Mouse (Mus musculus) cerebellum, adult 2 months (tissue): ENCODE measurements around the gene Col6a6. TPM values are rescaled to one million over a fixed set of nuclear protein-coding genes. Genes with fewer than 3 reads are reported as not detected.

ENCODE experiments used
- DNase-seq, 2 experiments: peaks; one replicate each; pipeline ENCODE4 v3.0.0; 2021
- H3K27ac ChIP-seq: fragments of 200-500 bp; 2 replicates; pipeline ENCODE4 v1.5.1; 2012; ENCODE audit warnings: low read length, control low read depth, inconsistent platforms; ENCODE audit not compliant: insufficient read depth
- H3K27me3 ChIP-seq: fragments of 200-500 bp; 2 replicates; pipeline ENCODE4 v1.6.1; 2012; ENCODE audit warnings: inconsistent platforms, mild to moderate bottlenecking, low read length, moderate library complexity; ENCODE audit not compliant: control insufficient read depth, insufficient read depth
- H3K4me1 ChIP-seq: fragments of 200-500 bp; 2 replicates; pipeline ENCODE4 v1.6.1; 2011; ENCODE audit warnings: low read length; ENCODE audit not compliant: control insufficient read depth, insufficient read depth
- H3K4me3 ChIP-seq: fragments of 200-500 bp; replicated peaks from 2 replicates; pipeline ENCODE3; 2011; ENCODE audit warnings: mild to moderate bottlenecking, low read depth, low read length, control low read depth; ENCODE audit not compliant: insufficient read depth
- CTCF ChIP-seq: fragments of 200-500 bp; IDR thresholded peaks from 2 replicates; pipeline ENCODE4 v1.5.1; 2011; ENCODE audit warnings: low read depth, mild to moderate bottlenecking, control low read depth, low read length, moderate library complexity, borderline replicate concordance; ENCODE audit not compliant: insufficient read depth
- POLR2A ChIP-seq: fragments of 200-500 bp; IDR thresholded peaks from 2 replicates; pipeline ENCODE4 v1.6.1; 2011; ENCODE audit warnings: low read length, control low read depth, borderline replicate concordance; ENCODE audit not compliant: insufficient read depth
- WGBS: fragments of 180-500 bp; shearing (Covaris S2); methylation state at CpG from one replicate; pipeline ENCODE4 v1.1.7; 2018; 5-methylcytosine and 5-hydroxymethylcytosine counted together
- polyA plus RNA-seq: library from polyadenylated mRNA; depleted of rRNA; stranded (reverse); fragments of >200 nt; gene quantifications from 2 replicates; pipeline ENCODE4 v1.2.3, GENCODE M21; 2012

Gene Col6a6
- polyA plus RNA-seq, 1 experiment = 0.11 TPM

DNA sequence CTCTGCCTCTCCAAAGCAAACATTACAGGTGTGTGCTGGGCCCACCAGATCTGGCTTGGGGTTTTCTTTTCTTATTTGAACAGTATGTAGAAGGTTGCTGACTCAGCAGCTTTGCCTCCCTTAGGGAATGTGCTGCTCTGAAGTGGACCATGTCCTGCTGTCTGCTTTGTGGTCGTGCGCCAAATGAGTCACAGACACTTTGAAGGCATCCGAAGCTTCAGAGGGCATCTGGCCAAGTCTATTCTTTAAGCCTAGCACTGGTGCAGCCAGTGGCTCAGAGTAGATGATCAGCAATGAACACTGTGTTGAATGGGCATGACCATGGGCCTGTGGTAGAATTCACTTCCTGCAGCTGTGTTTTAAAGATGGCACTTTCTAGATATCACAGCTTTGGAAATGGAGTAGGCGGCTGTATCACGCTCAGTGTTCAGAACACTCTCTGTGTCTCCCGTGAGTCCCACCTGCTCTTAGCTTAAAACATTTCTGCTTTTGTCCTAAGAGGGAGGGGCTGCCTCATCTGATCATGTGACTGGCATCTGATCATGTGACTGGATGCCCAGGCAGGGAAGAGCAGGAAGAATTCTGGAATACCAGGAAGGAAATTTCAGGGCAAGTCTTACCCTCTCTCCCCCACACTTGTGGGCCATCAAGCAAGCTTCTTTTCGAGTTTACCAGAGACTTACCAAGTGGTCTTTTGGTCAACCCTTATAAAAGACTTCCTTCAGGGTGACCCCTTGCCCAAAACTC is 131.0 kb downstream of the Col6a6 start:
- Histone ChIP-seq H3K4me3 (no peak overlapping the region), H3K4me1 (no peaks in the 10 kb centered on the region), H3K27me3 (no peaks in the 10 kb centered on the region), H3K27ac (no peak overlapping the region)
- WGBS = 61% methylated on average over 7 of the region's 7 CpGs
- no peak for DNase-seq
- TF ChIP-seq CTCF (no peak), POLR2A (no peak)

- DNase-seq = peak; percentile 49 to 62
- WGBS = 2% methylated on average over 5 of the region's 5 CpGs
Measured at GRCm38 (mm10) chr9:105693854-105694253, 134.1 kb downstream of the Col6a6 start.

DNA sequence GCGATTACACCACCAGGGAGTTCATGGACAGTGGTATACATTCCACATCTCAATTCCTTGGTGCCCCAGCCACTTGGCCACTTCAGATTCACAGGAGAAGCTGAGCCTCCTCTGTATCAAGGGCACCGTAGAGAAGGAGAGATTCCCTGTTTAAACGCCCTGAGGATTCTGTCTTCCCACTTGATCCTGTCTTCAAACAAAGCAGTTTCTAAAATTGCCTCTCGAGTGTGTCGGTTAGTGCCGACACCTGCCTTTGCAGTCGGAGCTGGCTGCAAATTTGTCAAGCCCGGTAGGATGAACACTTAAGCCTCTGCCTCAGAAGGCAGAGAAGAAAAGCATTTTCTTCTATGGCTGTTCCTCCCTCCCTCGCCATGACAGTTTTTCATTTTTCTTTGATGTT is 134.9 kb downstream of the Col6a6 start:
- TF ChIP-seq CTCF = no peak
- no peak for TF ChIP-seq POLR2A
- Histone ChIP-seq H3K4me1 (no peaks in the 10 kb centered on the region), H3K4me3 (no peak overlapping the region), H3K27ac (no peak overlapping the region), H3K27me3 (no peaks in the 10 kb centered on the region)
- 62% methylated on average over 9 of the region's 9 CpGs for WGBS
- no peak for DNase-seq

More at GRCm38 (mm10) chr9:105693854-105694253, 134.1 kb downstream of the Col6a6 start:
- TF ChIP-seq POLR2A (no peak), CTCF (peak; percentile 64)
- H3K27me3 ChIP-seq = no peaks in the 10 kb centered on the region
- no peak overlapping the region for H3K27ac ChIP-seq
- no peak overlapping the region for H3K4me3 ChIP-seq
- no peaks in the 10 kb centered on the region for H3K4me1 ChIP-seq

- no peaks in the 10 kb centered on the region for H3K4me1 ChIP-seq
- 77% methylated on average over 14 of the region's 14 CpGs for WGBS
- H3K4me3 ChIP-seq = no peak overlapping the region
- no peak for DNase-seq
- no peak for TF ChIP-seq CTCF
- TF ChIP-seq POLR2A = no peak
- H3K27me3 ChIP-seq = no peaks in the 10 kb centered on the region
- H3K27ac ChIP-seq = no peak overlapping the region
Measured at GRCm38 (mm10) chr9:105692472-105692871, 135.5 kb downstream of the Col6a6 start.

GRCm38 (mm10) chr9:105689485-105689884 is 138.5 kb downstream of the Col6a6 start:
- Histone ChIP-seq H3K27ac (no peak overlapping the region), H3K27me3 (no peaks in the 10 kb centered on the region), H3K4me1 (no peaks in the 10 kb centered on the region), H3K4me3 (no peak overlapping the region)
- TF ChIP-seq CTCF = no peak
- no peak for TF ChIP-seq POLR2A
- DNase-seq = no peak
- 46% methylated on average over 7 of the region's 7 CpGs for WGBS

DNA sequence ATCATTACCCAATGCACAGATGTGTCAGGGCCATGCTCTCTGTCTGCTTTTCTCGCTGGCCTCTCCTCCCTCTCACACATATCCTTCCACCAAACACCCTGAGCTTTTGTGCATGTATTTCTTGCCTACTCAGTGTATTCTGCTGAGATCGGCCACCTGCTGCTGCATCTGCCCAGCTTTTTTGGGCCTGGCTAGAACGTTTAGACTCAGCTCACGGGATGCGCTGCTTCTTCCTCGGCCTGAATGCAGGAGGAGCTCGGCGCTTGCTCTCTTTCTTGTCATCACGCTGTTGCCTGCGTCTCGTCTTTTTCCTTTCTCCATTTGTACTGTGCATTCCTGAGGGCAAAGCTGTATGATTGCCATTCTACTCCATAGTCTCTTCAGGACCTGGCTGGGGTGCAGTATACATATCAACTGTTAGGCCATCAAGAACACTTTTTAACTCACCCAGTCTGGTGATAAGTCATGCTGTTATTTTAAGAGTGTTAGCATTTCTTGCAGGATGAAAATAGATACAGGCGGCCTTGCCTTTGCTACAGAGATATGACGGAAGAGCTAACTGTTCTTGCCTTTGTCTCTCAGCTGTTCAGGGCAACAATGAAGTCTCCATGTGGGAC is 143.3 kb downstream of the Col6a6 start:
- no peak overlapping the region for H3K4me3 ChIP-seq
- no peaks in the 10 kb centered on the region for H3K27me3 ChIP-seq
- WGBS = 81% methylated on average over 13 of the region's 13 CpGs
- no peak overlapping the region for H3K27ac ChIP-seq
- H3K4me1 ChIP-seq = no peaks in the 10 kb centered on the region
- TF ChIP-seq CTCF (no peak), POLR2A (no peak)
- DNase-seq = no peak

DNA sequence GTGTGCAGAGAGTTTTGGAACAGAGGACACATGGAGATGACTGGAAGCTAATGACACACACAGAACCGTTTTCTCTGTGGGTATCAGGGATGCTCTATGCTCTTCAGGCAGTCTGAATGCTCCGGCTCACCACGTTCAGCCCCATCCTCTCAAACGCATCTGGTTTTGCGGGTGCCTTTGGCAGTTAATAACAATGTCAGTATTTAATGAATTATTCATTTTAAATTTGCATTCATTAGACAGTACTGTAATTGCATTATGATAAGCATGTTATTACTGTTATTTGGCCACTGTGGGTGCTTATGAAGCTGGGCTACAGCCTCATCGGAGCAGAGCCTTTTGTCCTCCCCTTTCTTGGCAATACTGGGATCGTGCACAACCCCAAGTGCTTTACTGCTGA is 146.6 kb downstream of the Col6a6 start:
- no peak for DNase-seq
- Histone ChIP-seq H3K4me1 (no peaks in the 10 kb centered on the region), H3K4me3 (no peak overlapping the region), H3K27ac (no peak overlapping the region), H3K27me3 (no peaks in the 10 kb centered on the region)
- TF ChIP-seq POLR2A (no peak), CTCF (no peak)
- 41% methylated on average over 7 of the region's 7 CpGs for WGBS

DNA sequence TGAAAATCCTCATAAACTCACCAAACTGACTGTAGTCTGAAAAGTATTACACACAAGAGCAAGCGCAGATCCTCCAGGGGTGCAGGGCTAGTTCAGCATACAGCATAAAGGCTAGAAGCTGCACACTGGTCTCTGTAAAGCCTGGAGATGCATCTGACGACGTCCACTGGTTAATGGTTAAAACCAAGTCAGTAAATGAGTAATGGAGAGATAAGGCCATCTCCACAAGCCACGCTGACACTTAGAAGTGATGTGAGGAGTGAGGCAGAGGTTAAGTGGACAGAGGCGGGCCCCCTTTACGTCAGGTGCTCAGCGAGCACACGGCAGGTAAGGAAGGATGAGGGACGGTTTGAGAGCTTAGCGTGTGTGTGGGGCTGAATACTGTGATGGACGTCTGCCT is 152.0 kb downstream of the Col6a6 start:
- no peak overlapping the region for H3K4me3 ChIP-seq
- no peak overlapping the region for H3K27ac ChIP-seq
- no peaks in the 10 kb centered on the region for H3K27me3 ChIP-seq
- no peaks in the 10 kb centered on the region for H3K4me1 ChIP-seq
- DNase-seq = no peak
- TF ChIP-seq CTCF (no peak), POLR2A (no peak)
- 89% methylated on average over 11 of the region's 11 CpGs for WGBS

DNA sequence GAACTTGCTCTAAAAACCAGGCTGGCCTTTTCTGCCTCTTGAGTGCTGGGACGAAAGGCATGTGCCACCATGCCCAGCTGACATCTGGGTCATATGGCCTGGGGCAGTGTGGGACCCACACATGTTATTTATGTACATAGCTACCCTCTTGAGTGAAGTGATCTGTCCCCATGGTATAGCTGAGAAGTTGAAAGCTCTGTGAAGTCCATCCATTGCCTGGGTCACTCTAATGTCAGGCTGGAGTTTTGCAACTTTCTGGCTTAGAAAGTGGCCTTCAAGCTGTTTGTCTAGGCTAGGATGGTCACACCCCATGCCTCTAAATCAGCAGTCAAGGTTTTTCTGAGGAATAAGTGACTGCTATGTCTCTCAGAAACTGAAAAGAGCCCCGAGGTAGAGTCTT is 155.9 kb downstream of the Col6a6 start:
- 92% methylated on average over 2 of the region's 2 CpGs for WGBS
- H3K4me3 ChIP-seq = no peak overlapping the region

More for the DNA sequence above, 155.9 kb downstream of the Col6a6 start:
- no peak for DNase-seq
- H3K27ac ChIP-seq = no peak overlapping the region
- no peak for TF ChIP-seq CTCF
- no peak for TF ChIP-seq POLR2A
- no peaks in the 10 kb centered on the region for H3K27me3 ChIP-seq
- H3K4me1 ChIP-seq = no peaks in the 10 kb centered on the region
